Mouse (Mus musculus) forelimb bud, embryonic 11.5 days (tissue): ENCODE results near the gene 1700020A23Rik.

ENCODE experiments used
- DNase-seq: peaks from one replicate; pipeline ENCODE4 v3.0.0-alpha.2; 2012; ENCODE audit warnings: low read depth, low spot score

The 1700020A23Rik gene

GRCm38 (mm10) chr2:130450434-130450796 is 45.4 kb downstream of the 1700020A23Rik start:
- DNase-seq = no peak

GRCm38 (mm10) chr2:130451086-130451726 is 46.1 kb downstream of the 1700020A23Rik start:
- no peak for DNase-seq

GRCm38 (mm10) chr2:130451727-130452090 is 46.6 kb downstream of the 1700020A23Rik start:
- DNase-seq = no peak

GRCm38 (mm10) chr2:130452266-130452665 is 47.2 kb downstream of the 1700020A23Rik start:
- no peak for DNase-seq

- DNase-seq = no peak
Observed at GRCm38 (mm10) chr2:130453421-130453820, 48.4 kb downstream of the 1700020A23Rik start.

- no peak for DNase-seq
Observed at GRCm38 (mm10) chr2:130454748-130455370, 49.8 kb downstream of the 1700020A23Rik start.
